12 mouse cellular contexts compared by ENCODE assay signal in the genomic region with DNA sequence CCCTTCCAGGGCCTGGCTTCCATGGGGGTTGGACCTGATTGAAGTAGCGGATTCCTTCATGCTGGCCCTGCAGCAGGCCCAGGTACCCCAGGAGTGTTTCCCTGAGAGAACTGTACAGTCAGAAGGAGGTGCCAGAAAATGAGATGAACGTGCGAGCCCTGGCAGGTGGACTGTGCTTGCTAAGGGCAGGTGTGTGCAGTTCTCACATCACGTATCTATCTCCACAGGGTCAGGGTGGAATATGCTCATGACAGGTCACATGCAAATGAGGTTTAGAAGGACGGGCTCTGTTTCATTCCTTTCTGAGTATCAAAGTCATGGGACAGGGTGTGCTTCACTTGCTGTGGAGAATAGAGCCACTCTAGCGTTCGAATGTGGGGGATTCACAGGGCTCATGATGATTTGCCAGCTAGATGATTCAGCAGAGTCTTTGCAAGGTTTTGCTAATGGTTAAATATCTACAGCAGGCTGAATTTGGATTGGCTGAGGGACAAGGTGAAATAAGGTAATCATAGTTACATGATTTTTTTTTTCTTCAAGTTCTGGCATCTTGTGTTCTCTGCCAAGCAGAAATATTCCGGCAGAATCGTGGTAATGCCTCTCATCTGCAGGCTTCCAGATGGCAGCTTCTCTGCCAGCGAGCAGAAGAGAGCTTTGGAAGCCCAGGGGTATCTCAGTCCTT. TPM values are rescaled to one million over a fixed set of nuclear protein-coding genes. Genes with fewer than 3 reads are reported as not detected.
A peak's percentile ranks its signal among the peaks of the same experiment; 100 is the strongest.
DNase-seq lines count a peak whose midpoint lies in the region; ATAC-seq and TF ChIP-seq lines count a peak whose summit lies in the region.
"Had no signal": no experiment of that assay in that cellular context is flagged by ENCODE, and none has a peak within 500 bp of the region (broad histone marks: within the 10 kb centered on the region; RNA-seq: fewer than 3 reads in every experiment).

No protein-coding gene starts in this region.

- no peaks in the 10 kb centered on the region for H3K27me3 ChIP-seq in forebrain, embryonic 13.5 days
- no peaks in the 10 kb centered on the region for H3K27me3 ChIP-seq in forebrain, embryonic 11.5 days (ENCODE audit: control insufficient read depth, insufficient read depth, low read length)
- no peaks in the 10 kb centered on the region for H3K27me3 ChIP-seq in CH12.LX (replicated peaks)
- no peaks in the 10 kb centered on the region for H3K27me3 ChIP-seq in hindbrain, postnatal 0 days (ENCODE audit: insufficient read depth, low read length)
- H3K27me3 ChIP-seq: heart, embryonic 12.5 days; liver, embryonic 13.5 days had no signal

- H3K9me3 ChIP-seq in forebrain, embryonic 13.5 days (replicated peaks), result no peaks in the 10 kb centered on the region
- no peaks in the 10 kb centered on the region for H3K9me3 ChIP-seq in forebrain, embryonic 11.5 days (ENCODE audit: control insufficient read depth, low read length)
- no peaks in the 10 kb centered on the region for H3K9me3 ChIP-seq in CH12.LX (replicated peaks; ENCODE audit: low read length)
- H3K9me3 ChIP-seq in hindbrain, postnatal 0 days (ENCODE audit: low read length), result no peaks in the 10 kb centered on the region
- H3K9me3 ChIP-seq: heart, embryonic 12.5 days; liver, embryonic 13.5 days had no signal

- dilution Hi-C loops in CH12.LX (cut with MboI; ENCODE audit: extremely low pct_ligation_motif_present, extremely low pct_unique_long_range_greater_than_20kb, low sequenced_read_pairs), result no loop called here

- no peaks in the 10 kb centered on the region for H3K36me3 ChIP-seq in forebrain, embryonic 13.5 days (ENCODE audit: poor library complexity, severe bottlenecking)
- no peaks in the 10 kb centered on the region for H3K36me3 ChIP-seq in forebrain, embryonic 11.5 days (ENCODE audit: control insufficient read depth, insufficient read depth, low read length)
- peaks cover 0 to 13% of the 10 kb centered on the region in 2 experiments for H3K36me3 ChIP-seq in CH12.LX (replicated peaks in 1 of 2; ENCODE audit: control insufficient read depth in 1 of 2, insufficient read depth in 1 of 2, low read length in 1 of 2)
- no peaks in the 10 kb centered on the region for H3K36me3 ChIP-seq in hindbrain, postnatal 0 days (ENCODE audit: insufficient read depth, low read length)
- H3K36me3 ChIP-seq: heart, embryonic 12.5 days; liver, embryonic 13.5 days had no signal

- H3K4me3 ChIP-seq in forebrain, embryonic 13.5 days, result no peak overlapping the region
- no peak overlapping the region for H3K4me3 ChIP-seq in forebrain, embryonic 11.5 days (ENCODE audit: low read depth, low read length)
- H3K4me3 ChIP-seq in layer of hippocampus, adult 2 months, result no peak overlapping the region
- H3K4me3 ChIP-seq in CH12.LX (replicated peaks in 1 of 3; ENCODE audit: low read depth in 2 of 3, low read length in 2 of 3, poor library complexity in 1 of 3), result no peak overlapping the region
- no peak overlapping the region for H3K4me3 ChIP-seq in hindbrain, postnatal 0 days (ENCODE audit: low read length)
- H3K4me3 ChIP-seq: heart, embryonic 12.5 days; liver, embryonic 13.5 days had no signal

- ATAC-seq in forebrain, embryonic 13.5 days, result no peak
- ATAC-seq in forebrain, embryonic 11.5 days (replicated peaks; ENCODE audit: low FRiP score), result no peak
- no peak for ATAC-seq in hindbrain, postnatal 0 days
- ATAC-seq: inflammation-experienced regulatory T-cells, adult 6 months had no signal

- TF ChIP-seq POLR2A in CH12.LX (IDR thresholded peaks at IDR 0.05; ENCODE audit: low read depth, low read length), result no peak

- no peak for TF ChIP-seq CTCF in layer of hippocampus, adult 2 months (conservative IDR thresholded peaks at IDR 0.05)
- TF ChIP-seq CTCF in CH12.LX (conservative IDR thresholded peaks at IDR 0.05 in 1 of 2, IDR thresholded peaks at IDR 0.05 in 1 of 2; ENCODE audit: low read depth in 2 of 2, low read length in 2 of 2), result no peak
- no peak for TF ChIP-seq CTCF in hindbrain, postnatal 0 days (IDR thresholded peaks at IDR 0.05; ENCODE audit: low read depth)

- in situ Hi-C loops in CH12.LX (cut with MboI; ENCODE audit: low pct_ligation_motif_present, low pct_unique_long_range_greater_than_20kb, low sequenced_read_pairs), result no loop called here

- H3K79me2 ChIP-seq in CH12.LX (replicated peaks; ENCODE audit: control insufficient read depth, extremely low read depth, insufficient read depth, poor library complexity, severe bottlenecking), result no peaks in the 10 kb centered on the region

- H3K4me2 ChIP-seq in forebrain, embryonic 13.5 days, result no peak overlapping the region
- no peak overlapping the region for H3K4me2 ChIP-seq in forebrain, embryonic 11.5 days (ENCODE audit: low read depth, low read length, severe bottlenecking)
- H3K4me2 ChIP-seq in CH12.LX (ENCODE audit: insufficient read depth, low read depth, poor library complexity, severe bottlenecking), result no peak overlapping the region
- no peak overlapping the region for H3K4me2 ChIP-seq in hindbrain, postnatal 0 days (ENCODE audit: low read depth, low read length)
- H3K4me2 ChIP-seq: heart, embryonic 12.5 days had no signal

- TF ChIP-seq EP300 in CH12.LX (IDR thresholded peaks at IDR 0.05; ENCODE audit: low read length), result no peak

- no peak for TF ChIP-seq RAD21 in CH12.LX (IDR thresholded peaks at IDR 0.05; ENCODE audit: low read depth, low read length)

- H3K4me1 ChIP-seq in forebrain, embryonic 13.5 days, result peaks cover 54% of the 10 kb centered on the region
- peaks cover 4% of the 10 kb centered on the region; the same call in 1 of the 2 replicates for H3K4me1 ChIP-seq in forebrain, embryonic 11.5 days (replicated peaks; ENCODE audit: control insufficient read depth, insufficient read depth, low read length)
- peaks cover 0 to 24% of the 10 kb centered on the region in 2 experiments; a peak in 2 of 4 replicates for H3K4me1 ChIP-seq in CH12.LX (ENCODE audit: control insufficient read depth in 1 of 2, insufficient read depth in 2 of 2)
- peaks cover 8% of the 10 kb centered on the region for H3K4me1 ChIP-seq in hindbrain, postnatal 0 days (ENCODE audit: insufficient read depth, low read length)

- H3K27ac ChIP-seq in forebrain, embryonic 13.5 days, result peak overlapping the region; percentile 16; the same call in 1 of the 2 replicates
- H3K27ac ChIP-seq in forebrain, embryonic 11.5 days (ENCODE audit: low read depth, low read length), result no peak overlapping the region
- peak overlapping the region; percentile 89 for H3K27ac ChIP-seq in layer of hippocampus, adult 2 months
- H3K27ac ChIP-seq in CH12.LX (ENCODE audit: insufficient read depth, low read depth), result no peak overlapping the region
- H3K27ac ChIP-seq in hindbrain, postnatal 0 days, result peak overlapping the region; percentile 41; the same call in 1 of the 2 replicates
- H3K27ac ChIP-seq: liver, embryonic 13.5 days; macrophage had no signal

- WGBS in forebrain, embryonic 13.5 days, result 53% methylated on average over 10 of the region's 10 CpGs
- 67% methylated on average over 10 of the region's 10 CpGs for WGBS in forebrain, embryonic 11.5 days
- WGBS in hindbrain, postnatal 0 days, result 47% methylated on average over 10 of the region's 10 CpGs

- no peak overlapping the region for H3K9ac ChIP-seq in forebrain, embryonic 13.5 days
- H3K9ac ChIP-seq in forebrain, embryonic 11.5 days (ENCODE audit: low read length), result no peak overlapping the region
- H3K9ac ChIP-seq in CH12.LX (ENCODE audit: insufficient read depth, low read depth), result no peak overlapping the region
- H3K9ac ChIP-seq in hindbrain, postnatal 0 days (replicated peaks; ENCODE audit: low read length), result no peak overlapping the region
- H3K9ac ChIP-seq: heart, embryonic 12.5 days; liver, embryonic 13.5 days had no signal

- no peak for DNase-seq in forebrain, embryonic 11.5 days (ENCODE audit: low spot score)
- DNase-seq in layer of hippocampus, adult 2 months (ENCODE audit: low spot score in 2 of 2), result peak; percentile 42 to 77
- no peak for DNase-seq in layer of hippocampus, postnatal 10 days (ENCODE audit: low spot score in 2 of 2)
- DNase-seq in CH12.LX (ENCODE audit: extremely low read depth), result peak; percentile 21
- no peak for DNase-seq in hindbrain, postnatal 0 days (ENCODE audit: low spot score)
- no peak for DNase-seq in MN1 (ENCODE audit: low spot score)
- no peak for DNase-seq in embryo, embryonic 10 days (ENCODE audit: low spot score)

TF ChIP-seq in CH12.LX, 34 proteins besides CTCF, POLR2A, EP300 and RAD21:
- TF ChIP-seq GABPA (IDR thresholded peaks at IDR 0.05; ENCODE audit: insufficient replicate concordance, low read depth, low read length) (no peak), USF1 (IDR thresholded peaks at IDR 0.05; ENCODE audit: low read depth, low read length) (no peak), RCOR1 (conservative IDR thresholded peaks at IDR 0.05; ENCODE audit: low read depth, low read length) (no peak), ZKSCAN1 (IDR thresholded peaks at IDR 0.05; ENCODE audit: borderline replicate concordance, low read depth, low read length) (no peak), JUND (conservative IDR thresholded peaks at IDR 0.05; ENCODE audit: low read depth, low read length) (no peak), MAFK (IDR thresholded peaks at IDR 0.05; ENCODE audit: insufficient replicate concordance, low read length) (no peak), MAZ (IDR thresholded peaks at IDR 0.05; ENCODE audit: low read depth, low read length) (no peak), NRF1 (IDR thresholded peaks at IDR 0.05; ENCODE audit: low read depth, low read length) (no peak), USF2 (conservative IDR thresholded peaks at IDR 0.05; ENCODE audit: low read depth, low read length) (no peak), PAX5 (IDR thresholded peaks at IDR 0.05; ENCODE audit: low read length) (no peak), POLR2AphosphoS2 (IDR thresholded peaks at IDR 0.05; ENCODE audit: low read depth, low read length) (no peak), ZMIZ1 (IDR thresholded peaks at IDR 0.05; ENCODE audit: low read depth, low read length) (no peak), IRF4 (IDR thresholded peaks at IDR 0.05; ENCODE audit: low read depth, low read length) (no peak)
TF ChIP-seq in CH12.LX: peak in this region for 0.

RNA-seq across cellular contexts. Expression of a gene that starts 28.8 kb away (rescaled TPM):
- polyA plus RNA-seq in forebrain, embryonic 13.5 days (2015; fragmentation: Nextera tagmentation; extraction: Ambion mirVana), result 60.2 and 62.7 TPM in 2 replicates
- 43.4 and 48.5 TPM in 2 replicates for polyA plus RNA-seq in forebrain, embryonic 11.5 days (2014; fragmentation: Nextera tagmentation; extraction: Ambion mirVana)
- 100 to 1,000 TPM; 199 to 202 TPM for total RNA-seq in layer of hippocampus, adult 2 months (2021)
- total RNA-seq in layer of hippocampus, postnatal 10 days (2021), result 100 to 1,000 TPM; 149 to 163 TPM
- total RNA-seq in CH12.LX (2012; rRNA removed), result 17.2 and 19.1 TPM in 2 replicates
- 25.9 and 26.4 TPM in 2 replicates for total RNA-seq in CH12.LX (2014; rRNA removed)
- 37.5 and 43.1 TPM in 2 replicates for polyA plus RNA-seq in CH12.LX (2012; ENCODE audit: insufficient read length, low read depth)
- total RNA-seq in hindbrain, postnatal 0 days (2014; rRNA removed), result 135 and 144 TPM in 2 replicates
- polyA plus RNA-seq in hindbrain, postnatal 0 days (2015; fragmentation: Nextera tagmentation; extraction: Ambion mirVana), result 85.6 and 86.0 TPM in 2 replicates

Comparison
In these comparisons a context has a peak if more than half of its experiments do, and no peak if none do; other contexts are left out.
1. H3K27ac ChIP-seq: peak in forebrain, embryonic 13.5 days (single experiment), layer of hippocampus, adult 2 months (single experiment) and hindbrain, postnatal 0 days (single experiment); none in forebrain, embryonic 11.5 days (single experiment) and CH12.LX (single experiment).
2. DNase-seq: peak in layer of hippocampus, adult 2 months (2 of 2) and CH12.LX (single experiment); none in forebrain, embryonic 11.5 days (single experiment), layer of hippocampus, postnatal 10 days (0 of 2), hindbrain, postnatal 0 days (single experiment), MN1 (single experiment) and embryo, embryonic 10 days (single experiment).